Comparison of ENCODE assay signal across 8 mouse cellular contexts in genomic region chr8:120264388-120264943, GRCm38 (mm10). TPM values are rescaled to one million over a fixed set of nuclear protein-coding genes. Genes with fewer than 3 reads are reported as not detected.
DNase-seq lines count a peak whose midpoint lies in the region; ATAC-seq lines count a peak whose summit lies in the region.

No protein-coding gene starts in this region.

- ATAC-seq in kidney, embryonic 16.5 days (ENCODE audit: low FRiP score, low TSS enrichment), result peak; percentile 13
- no peak; the same call in 1 of the 2 replicates for ATAC-seq in embryonic facial prominence, embryonic 12.5 days (ENCODE audit: insufficient number of reproducible peaks, insufficient read depth, low FRiP score, low TSS enrichment)
- peak; percentile 18 for ATAC-seq in intestine, embryonic 16.5 days

- WGBS in kidney, embryonic 16.5 days, result 18% methylated on average over 13 of the region's 13 CpGs
- 21% methylated on average over 13 of the region's 13 CpGs for WGBS in embryonic facial prominence, embryonic 12.5 days
- WGBS in intestine, embryonic 16.5 days, result 37% methylated on average over 13 of the region's 13 CpGs

- H3K4me2 ChIP-seq in kidney, embryonic 16.5 days (replicated peaks; ENCODE audit: low read depth, low read length), result peak overlapping the region; percentile 49
- H3K4me2 ChIP-seq in embryonic facial prominence, embryonic 12.5 days (replicated peaks), result peak overlapping the region; percentile 33
- peak overlapping the region; percentile 47 for H3K4me2 ChIP-seq in intestine, embryonic 16.5 days (ENCODE audit: low read depth, low read length)

- no peaks in the 10 kb centered on the region for H3K9me3 ChIP-seq in kidney, embryonic 16.5 days (ENCODE audit: low read length)
- H3K9me3 ChIP-seq in embryonic facial prominence, embryonic 12.5 days, result no peaks in the 10 kb centered on the region
- H3K9me3 ChIP-seq in intestine, embryonic 16.5 days (ENCODE audit: control insufficient read depth, low read length), result no peaks in the 10 kb centered on the region

- H3K27me3 ChIP-seq in kidney, embryonic 16.5 days (ENCODE audit: insufficient read depth, low read length), result no peaks in the 10 kb centered on the region
- no peaks in the 10 kb centered on the region for H3K27me3 ChIP-seq in embryonic facial prominence, embryonic 12.5 days
- no peaks in the 10 kb centered on the region for H3K27me3 ChIP-seq in intestine, embryonic 16.5 days (replicated peaks; ENCODE audit: control insufficient read depth, insufficient read depth, low read length)

- H3K4me3 ChIP-seq in kidney, embryonic 16.5 days (ENCODE audit: low read length), result peak overlapping the region; percentile 9; the same call in 1 of the 2 replicates
- H3K4me3 ChIP-seq in embryonic facial prominence, embryonic 12.5 days, result no peak overlapping the region
- H3K4me3 ChIP-seq in intestine, embryonic 16.5 days (ENCODE audit: low read length), result peak overlapping the region; percentile 21

- peak overlapping the region; percentile 82 for H3K27ac ChIP-seq in kidney, embryonic 16.5 days (ENCODE audit: low read length)
- peak overlapping the region; percentile 99 for H3K27ac ChIP-seq in embryonic facial prominence, embryonic 12.5 days
- H3K27ac ChIP-seq in intestine, embryonic 16.5 days (ENCODE audit: low read length), result peak overlapping the region; percentile 82

- DNase-seq in kidney, postnatal 36 days, result no peak
- peak; percentile 24 to 33 for DNase-seq in natural killer cell, adult 2 months (ENCODE audit: low spot score in 2 of 2)
- DNase-seq in embryo, embryonic 9.5 days (ENCODE audit: extremely low spot score), result no peak
- no peak for DNase-seq in urinary bladder, postnatal 14 days (ENCODE audit: low spot score)
- DNase-seq in spleen, postnatal 10 days (ENCODE audit: low spot score in 2 of 2), result no peak

- H3K9ac ChIP-seq in kidney, embryonic 16.5 days (replicated peaks; ENCODE audit: low read length), result peak overlapping the region; percentile 51
- H3K9ac ChIP-seq in embryonic facial prominence, embryonic 12.5 days, result no peak overlapping the region
- H3K9ac ChIP-seq in intestine, embryonic 16.5 days (ENCODE audit: low read depth, low read length), result peak overlapping the region; percentile 50; the same call in 1 of the 2 replicates

- H3K36me3 ChIP-seq in kidney, embryonic 16.5 days (ENCODE audit: insufficient read depth, low read length), result no peaks in the 10 kb centered on the region
- H3K36me3 ChIP-seq in embryonic facial prominence, embryonic 12.5 days, result no peaks in the 10 kb centered on the region
- no peaks in the 10 kb centered on the region for H3K36me3 ChIP-seq in intestine, embryonic 16.5 days (ENCODE audit: control insufficient read depth, insufficient read depth, low read length)

- peaks cover 85% of the 10 kb centered on the region for H3K4me1 ChIP-seq in kidney, embryonic 16.5 days (ENCODE audit: insufficient read depth, low read length)
- H3K4me1 ChIP-seq in embryonic facial prominence, embryonic 12.5 days, result peaks cover 91% of the 10 kb centered on the region
- H3K4me1 ChIP-seq in intestine, embryonic 16.5 days (ENCODE audit: control insufficient read depth, insufficient read depth, low read length), result peaks cover 53% of the 10 kb centered on the region

RNA-seq across cellular contexts. Expression of gene Gse1, which starts 36.2 kb away (rescaled TPM):
- polyA plus RNA-seq in kidney, embryonic 16.5 days (2015; fragmentation: Nextera tagmentation; extraction: Ambion mirVana), result 6.7 and 7.9 TPM in 2 replicates
- polyA plus RNA-seq in embryonic facial prominence, embryonic 12.5 days (2016; fragmentation: Nextera tagmentation; extraction: Ambion mirVana), result 10.6 and 12.3 TPM in 2 replicates
- 7.3 and 8.3 TPM in 2 replicates for polyA plus RNA-seq in intestine, embryonic 16.5 days (2015; fragmentation: Nextera tagmentation; extraction: Ambion mirVana)

Comparison
In these comparisons a context has a peak if more than half of its experiments do, and no peak if none do; other contexts are left out.
1. DNase-seq: peak in natural killer cell, adult 2 months (2 of 2); none in kidney, postnatal 36 days (0 of 2), embryo, embryonic 9.5 days (single experiment), urinary bladder, postnatal 14 days (single experiment) and spleen, postnatal 10 days (0 of 2).
2. Peak in every context shown above with its lines, with median percentiles within 50 percentile points of each other: H3K27ac ChIP-seq and H3K4me2 ChIP-seq.